Mouse (Mus musculus): ENCODE results near the gene Rbks. TPM values are rescaled to one million over a fixed set of nuclear protein-coding genes. Genes with fewer than 3 reads are reported as not detected.

Rbks gene
- polyA plus RNA-seq, 1 experiment from 2014 or later, result 3.0 TPM

DNA sequence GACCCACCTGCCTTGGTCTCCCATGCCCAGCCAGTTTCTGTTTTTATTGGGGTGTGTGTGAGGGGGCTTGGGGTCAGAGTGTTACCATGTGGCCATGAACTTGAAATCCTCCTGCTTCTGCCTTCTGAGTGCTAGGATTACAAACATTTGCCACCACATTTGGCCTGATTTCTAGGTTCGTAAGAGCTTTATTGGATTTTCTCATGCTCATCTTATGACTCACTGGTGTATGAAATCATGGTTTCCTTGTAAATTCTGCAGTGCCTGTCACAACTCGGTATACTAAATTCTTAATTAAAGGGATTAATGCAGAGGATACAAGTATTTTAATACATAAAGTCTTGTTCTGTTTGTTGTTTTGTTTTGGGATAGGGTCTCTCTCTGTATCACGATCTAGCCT, 77.1 kb downstream of the Rbks start:
- no peak overlapping the region for H3K4me2 ChIP-seq
- 0 out of 2 replicates have a peak, but pooled peaks cover 3% of the 10 kb centered on the region for H3K4me1 ChIP-seq (replicated peaks)
- 95% methylated on average over 3 of the region's 3 CpGs for WGBS
- H3K9ac ChIP-seq (replicated peaks), result no peak overlapping the region
- H3K4me3 ChIP-seq (replicated peaks), result no peak overlapping the region
- no peaks in the 10 kb centered on the region for H3K27me3 ChIP-seq
- peaks cover 77% of the 10 kb centered on the region for H3K36me3 ChIP-seq
- no peak overlapping the region for H3K27ac ChIP-seq
- ATAC-seq (ENCODE audit: insufficient number of reproducible peaks, insufficient read depth, low FRiP score, low TSS enrichment, low read depth), result no peak
- H3K9me3 ChIP-seq, result no peaks in the 10 kb centered on the region

GRCm38 (mm10) chr5:31614339-31615025, 82.9 kb downstream of the Rbks start:
- 62% methylated on average over 6 of the region's 6 CpGs for WGBS
- no peaks in the 10 kb centered on the region for H3K27me3 ChIP-seq
- peaks cover 40% of the 10 kb centered on the region for H3K36me3 ChIP-seq
- no peaks in the 10 kb centered on the region for H3K9me3 ChIP-seq
- peak overlapping the region; percentile 91 for H3K27ac ChIP-seq
- H3K9ac ChIP-seq (replicated peaks), result peak overlapping the region; percentile 85
- peak overlapping the region; percentile 56 for H3K4me2 ChIP-seq
- peaks cover 12% of the 10 kb centered on the region for H3K4me1 ChIP-seq (replicated peaks)
- ATAC-seq (ENCODE audit: insufficient number of reproducible peaks, insufficient read depth, low FRiP score, low TSS enrichment, low read depth), result no peak
- H3K4me3 ChIP-seq (replicated peaks), result peak overlapping the region; percentile 81

- Histone ChIP-seq H3K9ac (replicated peaks) (peak overlapping the region; percentile 85), H3K36me3 (peaks cover 34% of the 10 kb centered on the region), H3K9me3 (no peaks in the 10 kb centered on the region), H3K27me3 (no peaks in the 10 kb centered on the region), H3K4me3 (replicated peaks) (peak overlapping the region; percentile 81), H3K4me2 (peak overlapping the region; percentile 56), H3K4me1 (replicated peaks) (peaks cover 12% of the 10 kb centered on the region), H3K27ac (peak overlapping the region; percentile 91)
- ATAC-seq (ENCODE audit: insufficient number of reproducible peaks, insufficient read depth, low FRiP score, low TSS enrichment, low read depth), result peak; percentile 90
- WGBS, result under 1% methylated on average over 37 of the region's 37 CpGs
These were observed 83.6 kb downstream of the Rbks start for GRCm38 (mm10) chr5:31613852-31614286.

DNA sequence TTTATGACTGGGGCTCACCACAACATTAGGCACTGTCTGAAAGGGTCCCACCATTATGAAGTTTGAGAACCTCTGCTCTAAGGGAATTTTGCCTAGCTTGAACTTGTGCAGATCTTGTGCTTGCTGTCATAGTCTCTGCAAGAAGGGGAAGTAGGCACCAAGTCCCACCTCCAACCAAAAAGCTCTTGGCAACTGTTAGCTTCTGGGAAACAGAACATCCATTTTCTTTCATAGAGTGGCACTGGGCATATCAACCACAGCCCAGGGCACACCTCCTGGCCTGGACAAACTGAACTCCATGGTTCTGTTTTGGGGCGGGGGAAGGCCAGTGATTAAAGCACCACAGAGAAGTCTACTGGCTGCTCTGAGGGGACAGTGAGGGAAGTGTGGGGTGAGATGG, 86.2 kb downstream of the Rbks start:
- Histone ChIP-seq H3K4me3 (replicated peaks) (no peak overlapping the region), H3K9ac (replicated peaks) (no peak overlapping the region), H3K4me1 (replicated peaks) (peaks cover 12% of the 10 kb centered on the region), H3K27me3 (no peaks in the 10 kb centered on the region), H3K4me2 (no peak overlapping the region), H3K36me3 (peaks cover 10% of the 10 kb centered on the region), H3K9me3 (no peaks in the 10 kb centered on the region), H3K27ac (no peak overlapping the region)
- no peak for ATAC-seq (ENCODE audit: insufficient number of reproducible peaks, insufficient read depth, low FRiP score, low TSS enrichment, low read depth)
- WGBS, result 85% methylated on average over 1 of the region's 1 CpGs

DNA sequence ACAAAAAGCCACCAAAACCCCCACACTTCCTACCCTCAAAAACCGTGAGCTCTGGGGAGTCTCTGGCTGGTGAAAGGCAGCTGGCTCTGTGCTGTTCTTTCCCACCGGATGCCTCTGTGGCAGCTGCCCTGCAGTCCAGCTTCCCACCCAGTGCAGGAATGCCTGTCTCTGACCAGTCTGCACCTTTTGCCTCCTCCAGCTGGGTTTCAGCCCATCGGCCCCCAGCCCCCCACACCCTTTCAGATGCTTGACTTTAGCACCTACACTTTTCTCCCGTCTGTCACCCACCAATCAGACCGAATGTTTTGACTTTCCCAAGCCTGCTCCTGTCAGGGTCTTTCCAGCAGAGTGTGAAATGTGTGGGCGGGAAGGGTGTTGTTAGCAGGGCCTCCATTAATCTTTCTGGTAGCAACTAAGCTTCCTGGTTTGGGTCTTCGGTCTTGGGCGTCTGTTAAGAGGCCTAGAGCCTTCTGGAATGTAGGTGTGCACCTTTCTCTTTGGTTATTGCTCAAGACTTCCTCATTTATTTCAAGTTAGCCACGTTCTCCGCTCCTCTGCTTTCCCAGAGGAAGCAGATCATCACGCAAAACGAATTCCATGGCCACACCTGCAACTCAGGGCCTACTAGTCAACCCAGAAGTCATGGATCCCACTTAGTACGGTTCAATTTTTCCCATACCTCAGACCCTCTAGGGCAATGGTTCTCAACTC, 86.9 kb downstream of the Rbks start:
- WGBS, result 53% methylated on average over 13 of the region's 13 CpGs
- no peak overlapping the region for H3K4me2 ChIP-seq
- H3K27ac ChIP-seq, result no peak overlapping the region
- H3K9me3 ChIP-seq, result no peaks in the 10 kb centered on the region
- H3K9ac ChIP-seq (replicated peaks), result no peak overlapping the region
- ATAC-seq (ENCODE audit: insufficient number of reproducible peaks, insufficient read depth, low FRiP score, low TSS enrichment, low read depth), result no peak
- peaks cover 11% of the 10 kb centered on the region for H3K4me1 ChIP-seq (replicated peaks)
- peaks cover 4% of the 10 kb centered on the region for H3K36me3 ChIP-seq
- H3K27me3 ChIP-seq, result no peaks in the 10 kb centered on the region
- H3K4me3 ChIP-seq (replicated peaks), result no peak overlapping the region

DNA sequence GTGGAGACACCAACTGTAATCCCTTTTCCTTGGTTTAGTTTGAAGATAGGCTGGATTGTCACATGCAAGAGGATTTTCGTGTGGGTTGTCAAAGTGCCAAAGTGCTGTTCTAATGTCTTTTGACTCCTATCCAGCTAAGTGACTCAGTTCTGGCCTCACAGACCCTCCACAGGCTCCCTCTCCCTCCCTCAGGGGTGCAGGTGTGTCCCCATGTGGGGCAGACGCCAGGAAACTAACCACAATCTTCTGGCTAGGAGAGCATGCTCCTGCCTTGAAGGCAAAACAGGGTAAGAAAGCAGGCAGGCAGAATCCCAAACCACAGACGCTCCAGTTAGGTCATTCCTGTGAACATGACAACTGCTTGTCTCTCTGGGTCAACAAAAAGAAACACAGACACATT, 91.3 kb downstream of the Rbks start:
- no peaks in the 10 kb centered on the region for H3K4me1 ChIP-seq (replicated peaks)
- H3K9me3 ChIP-seq, result no peaks in the 10 kb centered on the region
- no peak for ATAC-seq (ENCODE audit: insufficient number of reproducible peaks, insufficient read depth, low FRiP score, low TSS enrichment, low read depth)
- H3K4me2 ChIP-seq, result no peak overlapping the region
- H3K27me3 ChIP-seq, result no peaks in the 10 kb centered on the region
- no peak overlapping the region for H3K4me3 ChIP-seq (replicated peaks)
- H3K9ac ChIP-seq (replicated peaks), result no peak overlapping the region
- no peak overlapping the region for H3K27ac ChIP-seq
- 58% methylated on average over 3 of the region's 3 CpGs for WGBS
- no peaks in the 10 kb centered on the region for H3K36me3 ChIP-seq

DNA sequence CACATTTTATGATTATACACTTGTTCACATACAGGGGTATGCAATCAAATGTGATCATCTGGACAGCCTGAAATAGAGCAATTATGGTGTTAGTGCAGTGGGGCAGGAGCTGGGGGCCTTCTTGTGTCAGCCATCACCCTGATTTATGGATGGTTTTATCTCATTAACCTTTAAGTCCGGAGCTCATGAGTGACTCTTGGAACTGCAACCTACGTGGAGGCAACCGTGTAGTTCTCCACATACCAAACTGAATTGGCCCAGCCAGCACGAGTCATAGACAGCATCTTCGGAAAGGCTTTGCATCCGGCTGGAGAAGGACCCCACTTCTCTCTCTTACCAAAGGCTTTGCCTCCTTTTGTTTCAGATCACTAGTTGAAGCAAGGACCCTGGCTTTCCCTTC, 93.7 kb downstream of the Rbks start:
- 64% methylated on average over 6 of the region's 6 CpGs for WGBS
- Histone ChIP-seq H3K27me3 (no peaks in the 10 kb centered on the region), H3K4me3 (replicated peaks) (no peak overlapping the region), H3K9ac (replicated peaks) (no peak overlapping the region), H3K27ac (no peak overlapping the region), H3K4me2 (no peak overlapping the region), H3K9me3 (no peaks in the 10 kb centered on the region), H3K36me3 (no peaks in the 10 kb centered on the region), H3K4me1 (replicated peaks) (no peaks in the 10 kb centered on the region)
- no peak for ATAC-seq (ENCODE audit: insufficient number of reproducible peaks, insufficient read depth, low FRiP score, low TSS enrichment, low read depth)

DNA sequence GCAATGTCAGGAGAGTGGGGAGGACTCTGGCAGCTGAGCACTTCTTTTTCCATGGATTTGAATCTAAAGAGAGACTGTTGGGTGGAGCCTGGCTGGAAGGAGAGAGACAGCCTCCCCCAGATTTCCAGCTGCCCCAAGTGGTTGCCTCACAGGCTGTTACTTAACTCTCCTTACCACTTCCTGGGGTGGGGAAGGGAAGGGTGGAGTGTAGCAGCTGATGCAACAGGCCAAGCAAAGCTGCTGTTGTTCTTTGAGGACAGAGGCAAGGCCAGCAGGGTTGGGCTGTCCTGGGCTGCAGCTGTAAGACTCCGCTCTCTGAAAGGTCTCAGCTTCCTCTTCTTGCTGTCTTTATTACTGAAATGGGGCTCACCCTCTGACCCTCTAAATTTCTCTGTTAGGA, 95.0 kb downstream of the Rbks start:
- Histone ChIP-seq H3K27me3 (no peaks in the 10 kb centered on the region; the same call in 1 of the 2 replicates), H3K4me3 (replicated peaks) (no peak overlapping the region), H3K9ac (replicated peaks) (no peak overlapping the region), H3K36me3 (no peaks in the 10 kb centered on the region), H3K9me3 (no peaks in the 10 kb centered on the region), H3K27ac (no peak overlapping the region), H3K4me1 (replicated peaks) (no peaks in the 10 kb centered on the region), H3K4me2 (no peak overlapping the region)
- WGBS, result 77% methylated on average over 1 of the region's 1 CpGs
- ATAC-seq (ENCODE audit: insufficient number of reproducible peaks, insufficient read depth, low FRiP score, low TSS enrichment, low read depth), result no peak

DNA sequence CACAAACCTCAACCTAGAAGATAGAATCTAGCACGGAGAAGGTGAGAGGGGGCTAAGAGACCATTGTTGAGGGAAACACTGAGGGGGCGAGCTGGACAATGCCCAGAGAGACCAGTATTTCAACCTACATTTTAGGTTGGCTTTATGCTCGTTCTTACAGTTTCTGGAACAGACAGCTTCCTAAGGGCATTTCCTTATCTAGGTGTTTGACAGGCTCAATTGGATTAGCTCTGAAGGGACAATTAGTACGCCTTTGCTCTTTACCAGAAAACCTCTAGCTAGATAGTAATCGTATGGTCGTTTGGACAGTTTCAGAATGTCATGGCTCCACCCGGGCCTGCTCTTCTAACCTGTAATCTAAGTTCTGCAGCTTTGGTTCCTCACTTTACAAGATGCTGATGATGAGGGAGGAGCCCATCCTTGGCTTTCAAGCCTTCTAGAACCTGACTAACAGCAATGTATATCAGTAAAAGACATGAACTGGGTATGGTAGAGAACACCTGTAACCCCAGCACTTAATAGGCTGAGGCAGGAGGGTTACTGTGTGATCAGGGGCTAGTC, 96.2 kb downstream of the Rbks start:
- H3K27me3 ChIP-seq, result no peaks in the 10 kb centered on the region; the same call in 1 of the 2 replicates
- no peak overlapping the region for H3K4me3 ChIP-seq (replicated peaks)
- H3K4me1 ChIP-seq (replicated peaks), result peaks cover 9% of the 10 kb centered on the region
- H3K36me3 ChIP-seq, result no peaks in the 10 kb centered on the region
- no peak overlapping the region for H3K27ac ChIP-seq
- ATAC-seq (ENCODE audit: insufficient number of reproducible peaks, insufficient read depth, low FRiP score, low TSS enrichment, low read depth), result no peak
- WGBS, result 83% methylated on average over 7 of the region's 7 CpGs
- no peak overlapping the region for H3K4me2 ChIP-seq
- no peak overlapping the region for H3K9ac ChIP-seq (replicated peaks)
- no peaks in the 10 kb centered on the region for H3K9me3 ChIP-seq

- ATAC-seq (ENCODE audit: insufficient number of reproducible peaks, insufficient read depth, low FRiP score, low TSS enrichment, low read depth), result no peak
- no peaks in the 10 kb centered on the region for H3K36me3 ChIP-seq
- H3K9ac ChIP-seq (replicated peaks), result no peak overlapping the region
- H3K27me3 ChIP-seq, result no peaks in the 10 kb centered on the region; the same call in 1 of the 2 replicates
- 86% methylated on average over 2 of the region's 2 CpGs for WGBS
- H3K27ac ChIP-seq, result no peak overlapping the region
- no peak overlapping the region for H3K4me2 ChIP-seq
- H3K9me3 ChIP-seq, result no peaks in the 10 kb centered on the region
- H3K4me3 ChIP-seq (replicated peaks), result no peak overlapping the region
- H3K4me1 ChIP-seq (replicated peaks), result peaks cover 13% of the 10 kb centered on the region
These were observed 98.3 kb downstream of the Rbks start for GRCm38 (mm10) chr5:31599161-31599560.

DNA sequence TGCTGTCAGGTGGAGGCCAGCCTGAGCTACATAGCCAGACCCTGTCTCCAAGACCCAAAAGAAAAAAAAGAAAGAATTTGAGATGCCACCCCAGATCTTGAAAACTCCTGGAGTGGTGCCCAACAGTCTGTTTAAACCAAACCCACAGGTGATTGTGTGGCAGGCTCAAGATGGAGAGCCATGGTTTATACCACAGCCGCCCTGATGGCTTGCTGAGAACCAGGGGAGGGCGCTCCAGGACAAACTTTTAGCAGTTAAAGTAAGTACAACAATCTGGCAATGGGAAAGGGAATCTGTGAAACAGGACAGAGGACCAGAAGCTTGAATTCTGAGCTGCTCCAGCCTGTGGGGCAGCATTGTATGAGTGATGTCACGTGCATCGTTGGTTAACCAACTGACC, 98.8 kb downstream of the Rbks start:
- Histone ChIP-seq H3K9me3 (no peaks in the 10 kb centered on the region), H3K4me1 (replicated peaks) (peaks cover 13% of the 10 kb centered on the region), H3K27me3 (no peaks in the 10 kb centered on the region; the same call in 1 of the 2 replicates), H3K9ac (replicated peaks) (no peak overlapping the region), H3K36me3 (no peaks in the 10 kb centered on the region), H3K27ac (no peak overlapping the region), H3K4me3 (replicated peaks) (no peak overlapping the region), H3K4me2 (no peak overlapping the region)
- no peak for ATAC-seq (ENCODE audit: insufficient number of reproducible peaks, insufficient read depth, low FRiP score, low TSS enrichment, low read depth)
- 70% methylated on average over 4 of the region's 4 CpGs for WGBS

Data from limb, embryonic 12.5 days (tissue).